Mouse (Mus musculus) forebrain, embryonic 12.5 days (tissue): ENCODE measurements around the gene Slc15a1. TPM values are rescaled to one million over a fixed set of nuclear protein-coding genes. Genes with fewer than 3 reads are reported as not detected.
A peak's percentile ranks its signal among the peaks of the same experiment; 100 is the strongest.

Source experiments
- ATAC-seq: fragments of 200-750 bp; cut with Nextera tagmentation; 2 replicates; pipeline ENCODE4 v1.8.0; 2017; ENCODE audit warnings: moderate TSS enrichment; ENCODE audit not compliant: low FRiP score
- H3K27ac ChIP-seq: fragments of 300-500 bp; sonication (generic); 2 replicates; pipeline ENCODE4 v1.5.1; 2016; ENCODE audit warnings: mild to moderate bottlenecking
- H3K27me3 ChIP-seq: fragments of 300-500 bp; sonication (generic); 2 replicates; pipeline ENCODE4 v1.6.1; 2016; ENCODE audit warnings: mild to moderate bottlenecking
- H3K36me3 ChIP-seq: fragments of 300-500 bp; sonication (generic); replicated peaks from 2 replicates; pipeline ENCODE4 v1.6.1; 2016; ENCODE audit warnings: mild to moderate bottlenecking
- H3K4me1 ChIP-seq: fragments of 300-500 bp; sonication (generic); 2 replicates; pipeline ENCODE4 v1.6.1; 2016
- H3K4me2 ChIP-seq: fragments of 300-500 bp; sonication (generic); 2 replicates; pipeline ENCODE4 v1.6.1; 2016; ENCODE audit warnings: mild to moderate bottlenecking, moderate library complexity
- H3K4me3 ChIP-seq: fragments of 300-500 bp; sonication (generic); replicated peaks from 2 replicates; pipeline ENCODE4 v1.5.1; 2016; ENCODE audit warnings: mild to moderate bottlenecking
- H3K9ac ChIP-seq: fragments of 300-500 bp; sonication (generic); 2 replicates; pipeline ENCODE4 v1.6.1; 2016; ENCODE audit warnings: mild to moderate bottlenecking
- H3K9me3 ChIP-seq: fragments of 300-500 bp; sonication (generic); 2 replicates; pipeline ENCODE4 v1.6.1; 2016
- WGBS: fragments of 180-500 bp; shearing (Covaris S2); methylation state at CpG from one replicate; pipeline ENCODE4 v1.1.7; 2016; 5-methylcytosine and 5-hydroxymethylcytosine counted together
- polyA plus RNA-seq: library from polyadenylated mRNA; unstranded; fragments of >200 nt; fragmentation: Nextera tagmentation; extraction: Ambion mirVana; gene quantifications from 2 replicates; pipeline ENCODE4 v1.2.1, GENCODE M21; 2016

Slc15a1 gene
- polyA plus RNA-seq, 1 experiment from 2014 or later = not detected

GRCm38 (mm10) chr14:121437026-121437425 lies 68.0 kb downstream of the Slc15a1 start:
- Histone ChIP-seq H3K27me3 (no peaks in the 10 kb centered on the region), H3K9me3 (no peaks in the 10 kb centered on the region), H3K4me2 (no peak overlapping the region), H3K4me3 (no peak overlapping the region), H3K4me1 (peaks cover 6% of the 10 kb centered on the region; the same call in 1 of the 2 replicates), H3K27ac (no peak overlapping the region), H3K36me3 (no peaks in the 10 kb centered on the region), H3K9ac (no peak overlapping the region)
- WGBS = 92% methylated on average over 6 of the region's 6 CpGs
- no peak for ATAC-seq

- Histone ChIP-seq H3K36me3 (no peaks in the 10 kb centered on the region), H3K4me2 (no peak overlapping the region), H3K27ac (no peak overlapping the region), H3K27me3 (no peaks in the 10 kb centered on the region), H3K9ac (no peak overlapping the region), H3K4me1 (peaks cover 6% of the 10 kb centered on the region; the same call in 1 of the 2 replicates), H3K4me3 (no peak overlapping the region), H3K9me3 (no peaks in the 10 kb centered on the region)
- 94% methylated on average over 3 of the region's 3 CpGs for WGBS
- no peak for ATAC-seq
Measured at GRCm38 (mm10) chr14:121436455-121436854, 68.6 kb downstream of the Slc15a1 start.

- peaks cover 6% of the 10 kb centered on the region; the same call in 1 of the 2 replicates for H3K4me1 ChIP-seq
- no peaks in the 10 kb centered on the region for H3K27me3 ChIP-seq
- no peak for ATAC-seq
- H3K4me2 ChIP-seq = no peak overlapping the region
- no peak overlapping the region for H3K4me3 ChIP-seq
- no peaks in the 10 kb centered on the region for H3K9me3 ChIP-seq
- H3K36me3 ChIP-seq = no peaks in the 10 kb centered on the region
- no peak overlapping the region for H3K9ac ChIP-seq
- H3K27ac ChIP-seq = no peak overlapping the region
- WGBS = 43% methylated on average over 6 of the region's 6 CpGs
Measured at GRCm38 (mm10) chr14:121435794-121436193, 69.3 kb downstream of the Slc15a1 start.

GRCm38 (mm10) chr14:121431261-121431660 lies 73.8 kb downstream of the Slc15a1 start:
- Histone ChIP-seq H3K36me3 (no peaks in the 10 kb centered on the region), H3K27me3 (no peaks in the 10 kb centered on the region), H3K4me2 (no peak overlapping the region), H3K27ac (no peak overlapping the region), H3K9me3 (peaks cover 11% of the 10 kb centered on the region; the same call in 1 of the 2 replicates), H3K4me1 (no peaks in the 10 kb centered on the region), H3K9ac (no peak overlapping the region), H3K4me3 (no peak overlapping the region)
- ATAC-seq = no peak
- WGBS = 85% methylated on average over 7 of the region's 7 CpGs

- no peak for ATAC-seq
- H3K27me3 ChIP-seq = no peaks in the 10 kb centered on the region
- 88% methylated on average over 17 of the region's 17 CpGs for WGBS
Measured at GRCm38 (mm10) chr14:121429854-121430535, 75.1 kb downstream of the Slc15a1 start.

GRCm38 (mm10) chr14:121428148-121428547 lies 76.9 kb downstream of the Slc15a1 start:
- 86% methylated on average over 4 of the region's 4 CpGs for WGBS

More at GRCm38 (mm10) chr14:121429854-121430535, 75.1 kb downstream of the Slc15a1 start:
- Histone ChIP-seq H3K27ac (no peak overlapping the region), H3K9me3 (peaks cover 11% of the 10 kb centered on the region; the same call in 1 of the 2 replicates), H3K4me1 (no peaks in the 10 kb centered on the region), H3K9ac (no peak overlapping the region), H3K4me2 (no peak overlapping the region), H3K4me3 (no peak overlapping the region), H3K36me3 (no peaks in the 10 kb centered on the region)

GRCm38 (mm10) chr14:121426743-121427142 lies 78.3 kb downstream of the Slc15a1 start:
- no peak for ATAC-seq
- no peak overlapping the region for H3K27ac ChIP-seq
- H3K4me1 ChIP-seq = no peaks in the 10 kb centered on the region
- H3K9ac ChIP-seq = no peak overlapping the region
- H3K27me3 ChIP-seq = no peaks in the 10 kb centered on the region
- peaks cover 11% of the 10 kb centered on the region; the same call in 1 of the 2 replicates for H3K9me3 ChIP-seq
- H3K4me3 ChIP-seq = no peak overlapping the region
- H3K4me2 ChIP-seq = no peak overlapping the region
- no peaks in the 10 kb centered on the region for H3K36me3 ChIP-seq

More at GRCm38 (mm10) chr14:121428148-121428547, 76.9 kb downstream of the Slc15a1 start:
- Histone ChIP-seq H3K36me3 (no peaks in the 10 kb centered on the region), H3K27ac (no peak overlapping the region), H3K9me3 (peaks cover 11% of the 10 kb centered on the region; the same call in 1 of the 2 replicates), H3K4me3 (no peak overlapping the region), H3K4me1 (no peaks in the 10 kb centered on the region), H3K27me3 (no peaks in the 10 kb centered on the region), H3K4me2 (no peak overlapping the region), H3K9ac (no peak overlapping the region)
- ATAC-seq = no peak

GRCm38 (mm10) chr14:121425004-121425793 lies 79.9 kb downstream of the Slc15a1 start:
- no peak for ATAC-seq
- H3K27me3 ChIP-seq = no peaks in the 10 kb centered on the region
- peaks cover 16% of the 10 kb centered on the region for H3K9me3 ChIP-seq
- H3K4me1 ChIP-seq = no peaks in the 10 kb centered on the region
- 81% methylated on average over 7 of the region's 7 CpGs for WGBS
- H3K4me3 ChIP-seq = no peak overlapping the region
- no peaks in the 10 kb centered on the region for H3K36me3 ChIP-seq
- H3K27ac ChIP-seq = no peak overlapping the region
- H3K4me2 ChIP-seq = no peak overlapping the region
- no peak overlapping the region for H3K9ac ChIP-seq

GRCm38 (mm10) chr14:121423341-121423751 lies 81.7 kb downstream of the Slc15a1 start:
- WGBS = 70% methylated on average over 7 of the region's 7 CpGs
- Histone ChIP-seq H3K27ac (no peak overlapping the region), H3K9me3 (peaks cover 13% of the 10 kb centered on the region), H3K27me3 (no peaks in the 10 kb centered on the region), H3K4me2 (no peak overlapping the region), H3K4me1 (no peaks in the 10 kb centered on the region), H3K4me3 (no peak overlapping the region), H3K36me3 (no peaks in the 10 kb centered on the region), H3K9ac (no peak overlapping the region)
- no peak for ATAC-seq

- H3K4me1 ChIP-seq = no peaks in the 10 kb centered on the region
- ATAC-seq = no peak
- H3K4me3 ChIP-seq = no peak overlapping the region
- H3K27ac ChIP-seq = 0 out of 2 replicates have a peak overlapping the region, but pooled peaks have one; percentile 25
- H3K4me2 ChIP-seq = no peak overlapping the region
- peaks cover 8% of the 10 kb centered on the region for H3K9me3 ChIP-seq
- H3K36me3 ChIP-seq = no peaks in the 10 kb centered on the region
- no peaks in the 10 kb centered on the region for H3K27me3 ChIP-seq
- WGBS = 79% methylated on average over 4 of the region's 4 CpGs
- no peak overlapping the region for H3K9ac ChIP-seq
Measured at GRCm38 (mm10) chr14:121422664-121423340, 82.2 kb downstream of the Slc15a1 start.

GRCm38 (mm10) chr14:121422000-121422399 lies 83.1 kb downstream of the Slc15a1 start:
- no peak for ATAC-seq
- Histone ChIP-seq H3K27me3 (no peaks in the 10 kb centered on the region), H3K4me3 (no peak overlapping the region), H3K27ac (no peak overlapping the region), H3K36me3 (no peaks in the 10 kb centered on the region), H3K9ac (no peak overlapping the region), H3K9me3 (peaks cover 5% of the 10 kb centered on the region; the same call in 1 of the 2 replicates), H3K4me2 (no peak overlapping the region), H3K4me1 (no peaks in the 10 kb centered on the region)
- WGBS = 95% methylated on average over 4 of the region's 4 CpGs

- no peak overlapping the region for H3K4me3 ChIP-seq
- H3K4me2 ChIP-seq = no peak overlapping the region
- WGBS = 88% methylated on average over 5 of the region's 5 CpGs
- H3K27me3 ChIP-seq = no peaks in the 10 kb centered on the region
- no peak overlapping the region for H3K9ac ChIP-seq
- H3K4me1 ChIP-seq = no peaks in the 10 kb centered on the region
- H3K9me3 ChIP-seq = peaks cover 5% of the 10 kb centered on the region; the same call in 1 of the 2 replicates
- no peak for ATAC-seq
- H3K27ac ChIP-seq = no peak overlapping the region
- H3K36me3 ChIP-seq = no peaks in the 10 kb centered on the region
Measured at GRCm38 (mm10) chr14:121417594-121417993, 87.5 kb downstream of the Slc15a1 start.
